Mouse (Mus musculus) forebrain, embryonic 13.5 days (tissue): ENCODE results near the gene Sppl3. TPM values are rescaled to one million over a fixed set of nuclear protein-coding genes. Genes with fewer than 3 reads are reported as not detected.

Experiments used
- ATAC-seq: fragments of 200-750 bp; cut with Nextera tagmentation; 2 replicates; pipeline ENCODE4 v1.8.0; 2017
- H3K27ac ChIP-seq: fragments of 300-500 bp; sonication (generic); 2 replicates; pipeline ENCODE4 v1.5.1; 2015; ENCODE audit warnings: inconsistent platforms, mild to moderate bottlenecking, moderate library complexity
- H3K27me3 ChIP-seq: fragments of 300-500 bp; sonication (generic); 2 replicates; pipeline ENCODE4 v1.6.1; 2015; ENCODE audit warnings: mild to moderate bottlenecking, inconsistent platforms
- H3K36me3 ChIP-seq: fragments of 300-500 bp; sonication (generic); 2 replicates; pipeline ENCODE4 v1.6.1; 2015; ENCODE audit warnings: mild to moderate bottlenecking, inconsistent platforms; ENCODE audit not compliant: poor library complexity, severe bottlenecking
- H3K4me1 ChIP-seq: fragments of 300-500 bp; sonication (generic); 2 replicates; pipeline ENCODE4 v1.6.1; 2015; ENCODE audit warnings: inconsistent platforms
- H3K4me2 ChIP-seq: fragments of 300-500 bp; sonication (generic); 2 replicates; pipeline ENCODE4 v1.6.1; 2015; ENCODE audit warnings: inconsistent platforms, mild to moderate bottlenecking, moderate library complexity
- H3K4me3 ChIP-seq: fragments of 300-500 bp; sonication (generic); 2 replicates; pipeline ENCODE4 v1.5.1; 2015; ENCODE audit warnings: mild to moderate bottlenecking, inconsistent platforms
- H3K9ac ChIP-seq: fragments of 300-500 bp; sonication (generic); 2 replicates; pipeline ENCODE4 v1.6.1; 2015; ENCODE audit warnings: mild to moderate bottlenecking, inconsistent platforms
- H3K9me3 ChIP-seq: fragments of 300-500 bp; sonication (generic); replicated peaks from 2 replicates; pipeline ENCODE4 v1.6.1; 2016; ENCODE audit warnings: inconsistent platforms
- WGBS: fragments of 180-500 bp; shearing (Covaris S2); methylation state at CpG from one replicate; pipeline ENCODE4 v1.1.7; 2015; 5-methylcytosine and 5-hydroxymethylcytosine counted together
- polyA plus RNA-seq: library from polyadenylated mRNA; unstranded; fragments of >200 nt; fragmentation: Nextera tagmentation; extraction: Ambion mirVana; gene quantifications from 2 replicates; pipeline ENCODE4 v1.2.1, GENCODE M21; 2015

The Sppl3 gene
- polyA plus RNA-seq, 1 experiment from 2014 or later, result 16.0 TPM

GRCm38 (mm10) chr5:115134234-115135165 is 123.6 kb downstream of the Sppl3 start, which contains the start of gene Unc119b:
Gene Unc119b, minus strand, starts transcription at chr5:115134975.
- peaks cover 19% of the 10 kb centered on the region for H3K4me1 ChIP-seq
- H3K4me2 ChIP-seq, result peak within 1 kb of the TSS; percentile 92
- H3K9ac ChIP-seq, result peak within 1 kb of the TSS; percentile 89
- H3K36me3 ChIP-seq, result peaks cover 9% of the 10 kb centered on the region
- no peaks in the 10 kb centered on the region for H3K27me3 ChIP-seq
- peak; percentile 93 for ATAC-seq
- H3K27ac ChIP-seq, result no peak within 1 kb of the TSS
- H3K4me3 ChIP-seq, result peak within 1 kb of the TSS; percentile 89
- WGBS, result under 1% methylated on average over 55 of the region's 81 CpGs
- no peaks in the 10 kb centered on the region for H3K9me3 ChIP-seq

GRCm38 (mm10) chr5:115139124-115139523 is 128.2 kb downstream of the Sppl3 start:
- Histone ChIP-seq H3K4me1 (peaks cover 11% of the 10 kb centered on the region; the same call in 1 of the 2 replicates), H3K4me2 (no peak overlapping the region), H3K27me3 (no peaks in the 10 kb centered on the region), H3K27ac (no peak overlapping the region), H3K4me3 (no peak overlapping the region), H3K9ac (no peak overlapping the region), H3K9me3 (no peaks in the 10 kb centered on the region), H3K36me3 (peaks cover 3% of the 10 kb centered on the region; the same call in 1 of the 2 replicates)
- WGBS, result 71% methylated on average over 4 of the region's 4 CpGs
- ATAC-seq, result no peak

GRCm38 (mm10) chr5:115140726-115141125 is 129.8 kb downstream of the Sppl3 start:
- WGBS, result 77% methylated on average over 3 of the region's 3 CpGs

GRCm38 (mm10) chr5:115142166-115142697 is 131.3 kb downstream of the Sppl3 start:
- WGBS, result 86% methylated on average over 9 of the region's 9 CpGs

More at GRCm38 (mm10) chr5:115140726-115141125, 129.8 kb downstream of the Sppl3 start:
- Histone ChIP-seq H3K4me3 (no peak overlapping the region), H3K27me3 (no peaks in the 10 kb centered on the region), H3K9me3 (no peaks in the 10 kb centered on the region), H3K27ac (no peak overlapping the region), H3K9ac (no peak overlapping the region), H3K4me2 (no peak overlapping the region), H3K36me3 (peaks cover 17% of the 10 kb centered on the region; the same call in 1 of the 2 replicates), H3K4me1 (0 out of 2 replicates have a peak, but pooled peaks cover 9% of the 10 kb centered on the region)
- no peak for ATAC-seq

GRCm38 (mm10) chr5:115143552-115143951 is 132.6 kb downstream of the Sppl3 start:
- no peaks in the 10 kb centered on the region for H3K9me3 ChIP-seq
- H3K27ac ChIP-seq, result no peak overlapping the region
- H3K36me3 ChIP-seq, result peaks cover 44% of the 10 kb centered on the region
- 71% methylated on average over 10 of the region's 10 CpGs for WGBS
- H3K4me3 ChIP-seq, result no peak overlapping the region
- no peak for ATAC-seq
- H3K27me3 ChIP-seq, result no peaks in the 10 kb centered on the region
- no peak overlapping the region for H3K9ac ChIP-seq
- no peak overlapping the region for H3K4me2 ChIP-seq
- 0 out of 2 replicates have a peak, but pooled peaks cover 9% of the 10 kb centered on the region for H3K4me1 ChIP-seq

More at GRCm38 (mm10) chr5:115142166-115142697, 131.3 kb downstream of the Sppl3 start:
- H3K4me2 ChIP-seq, result no peak overlapping the region
- no peak overlapping the region for H3K27ac ChIP-seq
- H3K27me3 ChIP-seq, result no peaks in the 10 kb centered on the region
- no peak overlapping the region for H3K4me3 ChIP-seq
- H3K9ac ChIP-seq, result no peak overlapping the region
- 0 out of 2 replicates have a peak, but pooled peaks cover 9% of the 10 kb centered on the region for H3K4me1 ChIP-seq
- no peaks in the 10 kb centered on the region for H3K9me3 ChIP-seq
- peaks cover 31% of the 10 kb centered on the region for H3K36me3 ChIP-seq
- ATAC-seq, result no peak

GRCm38 (mm10) chr5:115144471-115144870 is 133.5 kb downstream of the Sppl3 start:
- no peak for ATAC-seq
- H3K27ac ChIP-seq, result no peak overlapping the region; the same call in 1 of the 2 replicates
- H3K4me1 ChIP-seq, result 0 out of 2 replicates have a peak, but pooled peaks cover 9% of the 10 kb centered on the region
- H3K27me3 ChIP-seq, result no peaks in the 10 kb centered on the region
- WGBS, result 67% methylated on average over 6 of the region's 6 CpGs
- H3K36me3 ChIP-seq, result peaks cover 52% of the 10 kb centered on the region
- no peaks in the 10 kb centered on the region for H3K9me3 ChIP-seq
- no peak overlapping the region for H3K4me3 ChIP-seq
- H3K9ac ChIP-seq, result no peak overlapping the region
- H3K4me2 ChIP-seq, result no peak overlapping the region

- Histone ChIP-seq H3K36me3 (peaks cover 61% of the 10 kb centered on the region), H3K4me2 (no peak overlapping the region), H3K4me1 (0 out of 2 replicates have a peak, but pooled peaks cover 9% of the 10 kb centered on the region), H3K27ac (no peak overlapping the region), H3K27me3 (no peaks in the 10 kb centered on the region), H3K9ac (no peak overlapping the region), H3K9me3 (no peaks in the 10 kb centered on the region), H3K4me3 (no peak overlapping the region)
- no peak for ATAC-seq
- WGBS, result 68% methylated on average over 11 of the region's 11 CpGs
Observed at GRCm38 (mm10) chr5:115145253-115145968, 134.5 kb downstream of the Sppl3 start.

GRCm38 (mm10) chr5:115145976-115146746 is 135.2 kb downstream of the Sppl3 start:
- ATAC-seq, result no peak
- Histone ChIP-seq H3K4me3 (no peak overlapping the region), H3K9ac (no peak overlapping the region), H3K4me1 (0 out of 2 replicates have a peak, but pooled peaks cover 9% of the 10 kb centered on the region), H3K27me3 (no peaks in the 10 kb centered on the region), H3K4me2 (no peak overlapping the region), H3K36me3 (peaks cover 68% of the 10 kb centered on the region), H3K9me3 (no peaks in the 10 kb centered on the region), H3K27ac (no peak overlapping the region)
- 84% methylated on average over 6 of the region's 6 CpGs for WGBS

- no peak for ATAC-seq
- Histone ChIP-seq H3K27me3 (no peaks in the 10 kb centered on the region), H3K9ac (no peak overlapping the region)
Observed at GRCm38 (mm10) chr5:115146747-115147130, 135.8 kb downstream of the Sppl3 start.

GRCm38 (mm10) chr5:115147388-115147787 is 136.5 kb downstream of the Sppl3 start:
- 0 out of 2 replicates have a peak, but pooled peaks cover 9% of the 10 kb centered on the region for H3K4me1 ChIP-seq
- 88% methylated on average over 3 of the region's 3 CpGs for WGBS
- H3K27ac ChIP-seq, result no peak overlapping the region
- H3K9ac ChIP-seq, result no peak overlapping the region
- no peaks in the 10 kb centered on the region for H3K27me3 ChIP-seq
- H3K9me3 ChIP-seq, result no peaks in the 10 kb centered on the region
- no peak overlapping the region for H3K4me2 ChIP-seq
- H3K36me3 ChIP-seq, result peaks cover 74% of the 10 kb centered on the region
- no peak for ATAC-seq
- no peak overlapping the region for H3K4me3 ChIP-seq

More at GRCm38 (mm10) chr5:115146747-115147130, 135.8 kb downstream of the Sppl3 start:
- Histone ChIP-seq H3K4me2 (no peak overlapping the region), H3K4me1 (0 out of 2 replicates have a peak, but pooled peaks cover 9% of the 10 kb centered on the region), H3K4me3 (no peak overlapping the region), H3K27ac (no peak overlapping the region), H3K36me3 (peaks cover 74% of the 10 kb centered on the region), H3K9me3 (no peaks in the 10 kb centered on the region)

GRCm38 (mm10) chr5:115148378-115148777 is 137.4 kb downstream of the Sppl3 start:
- Histone ChIP-seq H3K4me3 (no peak overlapping the region), H3K27ac (no peak overlapping the region), H3K4me2 (no peak overlapping the region), H3K27me3 (no peaks in the 10 kb centered on the region), H3K9me3 (no peaks in the 10 kb centered on the region), H3K36me3 (peaks cover 77% of the 10 kb centered on the region), H3K4me1 (peaks cover 10% of the 10 kb centered on the region; the same call in 1 of the 2 replicates), H3K9ac (no peak overlapping the region)
- WGBS, result 93% methylated on average over 8 of the region's 8 CpGs
- no peak for ATAC-seq
